Mouse (Mus musculus) lung, adult 2 months (tissue): Measurements from ENCODE around the gene Procr. TPM values are rescaled to one million over a fixed set of nuclear protein-coding genes. Genes with fewer than 3 reads are reported as not detected.

Experiments used
- DNase-seq: peaks from one replicate; pipeline ENCODE4 v3.0.0; 2022
- H3K4me1 ChIP-seq: fragments of 200-500 bp; 2 replicates; pipeline ENCODE4 v1.6.1; 2011; ENCODE audit warnings: low read length; ENCODE audit not compliant: control insufficient read depth, insufficient read depth
- H3K4me3 ChIP-seq: fragments of 200-500 bp; replicated peaks from 2 replicates; pipeline ENCODE3; 2011; ENCODE audit warnings: low read depth, mild to moderate bottlenecking, control low read depth, low read length; ENCODE audit errors: extremely low read depth
- CTCF ChIP-seq: fragments of 200-500 bp; IDR thresholded peaks from 2 replicates; pipeline ENCODE4 v1.5.1; 2011; ENCODE audit warnings: mild to moderate bottlenecking, low read length, control low read depth; ENCODE audit not compliant: insufficient read depth
- POLR2A ChIP-seq: fragments of 200-500 bp; IDR thresholded peaks from 2 replicates; pipeline ENCODE4 v1.6.1; 2011; ENCODE audit warnings: low read depth, mild to moderate bottlenecking, control low read depth, low read length, borderline replicate concordance; ENCODE audit errors: extremely low read depth
- WGBS: fragments of 180-500 bp; shearing (Covaris S2); methylation state at CpG from one replicate; pipeline ENCODE4 v1.1.7; 2018; 5-methylcytosine and 5-hydroxymethylcytosine counted together
- polyA plus RNA-seq: library from polyadenylated mRNA; depleted of rRNA; stranded (reverse); fragments of >200 nt; gene quantifications from 2 replicates; pipeline ENCODE4 v1.2.3, GENCODE M21; 2012; rRNA removed

Procr gene
- polyA plus RNA-seq = 3.2 and 4.5 TPM in 2 replicates

GRCm38 (mm10) chr2:155751014-155751786 lies at the start of gene Procr:
Gene Procr (plus strand): TSS chr2:155751117.
- Histone ChIP-seq H3K4me1 (no peaks in the 10 kb centered on the region), H3K4me3 (peak within 1 kb of the TSS; percentile 48)
- WGBS = 3% methylated on average over 25 of the region's 25 CpGs
- no peak for TF ChIP-seq CTCF
- no peak for TF ChIP-seq POLR2A
- DNase-seq = peak; percentile 32

GRCm38 (mm10) chr2:155701399-155701919 lies 49.5 kb upstream of the Procr start:
- no peaks in the 10 kb centered on the region for H3K4me1 ChIP-seq
- no peak for TF ChIP-seq POLR2A
- TF ChIP-seq CTCF = no peak
- 43% methylated on average over 19 of the region's 19 CpGs for WGBS
- DNase-seq = no peak
- H3K4me3 ChIP-seq = no peak overlapping the region

GRCm38 (mm10) chr2:155703630-155704029 lies 47.3 kb upstream of the Procr start:
- Histone ChIP-seq H3K4me1 (no peaks in the 10 kb centered on the region), H3K4me3 (no peak overlapping the region)
- TF ChIP-seq POLR2A (no peak), CTCF (no peak)
- no peak for DNase-seq
- WGBS = 61% methylated on average over 4 of the region's 4 CpGs

- no peak for TF ChIP-seq POLR2A
- TF ChIP-seq CTCF = no peak
- no peak overlapping the region for H3K4me3 ChIP-seq
- DNase-seq = no peak
- H3K4me1 ChIP-seq = no peaks in the 10 kb centered on the region
- 63% methylated on average over 4 of the region's 4 CpGs for WGBS
These were observed 43.7 kb upstream of the Procr start for GRCm38 (mm10) chr2:155707251-155707650.

- WGBS = 78% methylated on average over 11 of the region's 11 CpGs
- TF ChIP-seq POLR2A (no peak), CTCF (no peak)
- Histone ChIP-seq H3K4me1 (no peaks in the 10 kb centered on the region), H3K4me3 (no peak overlapping the region)
- no peak for DNase-seq
These were observed 40.4 kb upstream of the Procr start for GRCm38 (mm10) chr2:155710557-155710956.

GRCm38 (mm10) chr2:155717082-155717990 lies 33.6 kb upstream of the Procr start:
- TF ChIP-seq POLR2A = no peak
- TF ChIP-seq CTCF = no peak
- Histone ChIP-seq H3K4me1 (no peaks in the 10 kb centered on the region), H3K4me3 (no peak overlapping the region)
- DNase-seq = no peak
- WGBS = 81% methylated on average over 12 of the region's 12 CpGs

GRCm38 (mm10) chr2:155720585-155720984 lies 30.3 kb upstream of the Procr start:
- WGBS = 65% methylated on average over 5 of the region's 5 CpGs
- no peak for DNase-seq
- no peak for TF ChIP-seq CTCF
- TF ChIP-seq POLR2A = no peak

GRCm38 (mm10) chr2:155724036-155724435 lies 26.9 kb upstream of the Procr start:
- WGBS = 68% methylated on average over 5 of the region's 5 CpGs
- Histone ChIP-seq H3K4me3 (no peak overlapping the region), H3K4me1 (peaks cover 5% of the 10 kb centered on the region)
- TF ChIP-seq POLR2A (no peak), CTCF (no peak)
- DNase-seq = no peak

More at GRCm38 (mm10) chr2:155720585-155720984, 30.3 kb upstream of the Procr start:
- Histone ChIP-seq H3K4me1 (no peaks in the 10 kb centered on the region), H3K4me3 (no peak overlapping the region)

- DNase-seq = no peak
These were observed 26.4 kb upstream of the Procr start for GRCm38 (mm10) chr2:155724526-155724925.

More at GRCm38 (mm10) chr2:155724526-155724925, 26.4 kb upstream of the Procr start:
- no peak for TF ChIP-seq CTCF
- no peak for TF ChIP-seq POLR2A
- H3K4me1 ChIP-seq = peaks cover 5% of the 10 kb centered on the region
- 63% methylated on average over 6 of the region's 6 CpGs for WGBS
- H3K4me3 ChIP-seq = no peak overlapping the region
